Mouse (Mus musculus) heart, postnatal 0 days (tissue): ENCODE results near the gene Cic. TPM values are rescaled to one million over a fixed set of nuclear protein-coding genes. Genes with fewer than 3 reads are reported as not detected.

ENCODE experiments used
- ATAC-seq: fragments of 200-750 bp; cut with Nextera tagmentation; 2 replicates; pipeline ENCODE4 v1.8.0; 2017; ENCODE audit warnings: low read depth, moderate number of reproducible peaks, moderate library complexity; ENCODE audit not compliant: insufficient read depth
- DNase-seq: peaks from one replicate; pipeline ENCODE4 v3.0.0-alpha.2; 2016; ENCODE audit warnings: low spot score
- H3K27ac ChIP-seq: fragments of 300-500 bp; sonication (generic); 2 replicates; pipeline ENCODE4 v1.5.1; 2014; ENCODE audit warnings: low read depth, mild to moderate bottlenecking
- H3K27me3 ChIP-seq: fragments of 300-500 bp; sonication (generic); 2 replicates; pipeline ENCODE4 v1.6.1; 2014; ENCODE audit warnings: low read length, mixed read lengths; ENCODE audit not compliant: control insufficient read depth, insufficient read depth
- H3K36me3 ChIP-seq: fragments of 300-500 bp; sonication (generic); replicated peaks from 2 replicates; pipeline ENCODE4 v1.6.1; 2014; ENCODE audit warnings: low read length, mixed read lengths; ENCODE audit not compliant: control insufficient read depth, insufficient read depth
- H3K4me1 ChIP-seq: fragments of 300-500 bp; sonication (generic); 2 replicates; pipeline ENCODE4 v1.6.1; 2014; ENCODE audit warnings: antibody characterized with exemption; ENCODE audit not compliant: control insufficient read depth, insufficient read depth
- H3K4me2 ChIP-seq: fragments of 300-500 bp; sonication (generic); 2 replicates; pipeline ENCODE4 v1.6.1; 2014; ENCODE audit warnings: low read depth, mild to moderate bottlenecking, low read length, moderate library complexity
- H3K4me3 ChIP-seq: fragments of 300-500 bp; sonication (generic); 2 replicates; pipeline ENCODE4 v1.5.1; 2014; ENCODE audit warnings: low read depth, low read length
- H3K9ac ChIP-seq: fragments of 300-500 bp; sonication (generic); replicated peaks from 2 replicates; pipeline ENCODE4 v1.6.1; 2014; ENCODE audit warnings: low read depth, low read length, mixed read lengths
- H3K9me3 ChIP-seq: fragments of 300-500 bp; sonication (generic); replicated peaks from 2 replicates; pipeline ENCODE4 v1.6.1; 2016; ENCODE audit warnings: low read length; ENCODE audit not compliant: control insufficient read depth
- CTCF ChIP-seq: IDR thresholded peaks from 2 replicates; pipeline ENCODE4 v1.5.1; 2016; ENCODE audit warnings: antibody characterized with exemption, control low read depth, low read depth
- EP300 ChIP-seq: IDR thresholded peaks from 2 replicates; pipeline ENCODE4 v1.6.1; 2016; ENCODE audit warnings: antibody characterized with exemption, low read depth
- WGBS: fragments of 180-500 bp; shearing (Covaris S2); extraction: QIAGEN DNeasy Blood & Tissue Kit; methylation state at CpG from one replicate; pipeline ENCODE4 v1.1.7; 2014; 5-methylcytosine and 5-hydroxymethylcytosine counted together
- microRNA-seq: library from miRNA; unstranded; fragments of <30 nt; microRNA quantifications from one replicate; pipeline ENCODE4, GENCODE M21; 2016
- polyA plus RNA-seq: library from polyadenylated mRNA; unstranded; fragments of >200 nt; fragmentation: Nextera tagmentation; extraction: Ambion mirVana; gene quantifications from 2 replicates; pipeline ENCODE4 v1.2.1, GENCODE M21; 2015
- total RNA-seq: library from RNA; depleted of rRNA; stranded (reverse); fragments of >200 nt; gene quantifications from 2 replicates; pipeline ENCODE4 v1.2.3, GENCODE M21; 2014; ENCODE audit warnings: low replicate concordance; rRNA removed

Cic gene
- total and polyA plus RNA-seq, 2 experiments from 2014 or later = 16.9 to 63.0 TPM

DNA sequence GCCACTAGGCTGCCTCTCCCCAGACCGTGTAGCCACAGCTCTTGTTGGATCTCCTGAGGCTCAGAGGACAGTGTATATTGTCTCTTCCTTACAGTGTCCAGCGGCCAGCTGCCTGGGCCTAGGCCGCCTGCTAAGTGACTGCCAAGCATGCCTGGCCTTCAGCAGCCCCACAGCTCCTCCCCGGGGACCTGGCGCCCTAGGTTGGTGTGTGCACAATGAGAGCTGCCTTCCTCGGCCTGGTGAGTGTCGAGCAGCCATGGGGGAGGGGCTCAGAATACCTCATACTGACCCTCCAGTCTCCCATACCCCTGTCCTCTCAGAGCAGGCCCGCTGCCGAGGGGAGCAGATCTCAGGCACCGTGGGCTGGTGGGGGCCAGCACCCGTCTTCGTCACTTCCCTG is 67.0 kb downstream of the Cic start:
- no peaks in the 10 kb centered on the region for H3K27me3 ChIP-seq
- ATAC-seq (no peak), DNase-seq (no peak)
- H3K36me3 ChIP-seq = peaks cover 29% of the 10 kb centered on the region
- TF ChIP-seq EP300 (no peak), CTCF (no peak)
- H3K27ac ChIP-seq = no peak overlapping the region
- H3K4me2 ChIP-seq = no peak overlapping the region
- H3K9ac ChIP-seq = no peak overlapping the region
- no peaks in the 10 kb centered on the region for H3K4me1 ChIP-seq
- no peak overlapping the region for H3K4me3 ChIP-seq
- no peaks in the 10 kb centered on the region for H3K9me3 ChIP-seq
- 70% methylated on average over 12 of the region's 12 CpGs for WGBS

DNA sequence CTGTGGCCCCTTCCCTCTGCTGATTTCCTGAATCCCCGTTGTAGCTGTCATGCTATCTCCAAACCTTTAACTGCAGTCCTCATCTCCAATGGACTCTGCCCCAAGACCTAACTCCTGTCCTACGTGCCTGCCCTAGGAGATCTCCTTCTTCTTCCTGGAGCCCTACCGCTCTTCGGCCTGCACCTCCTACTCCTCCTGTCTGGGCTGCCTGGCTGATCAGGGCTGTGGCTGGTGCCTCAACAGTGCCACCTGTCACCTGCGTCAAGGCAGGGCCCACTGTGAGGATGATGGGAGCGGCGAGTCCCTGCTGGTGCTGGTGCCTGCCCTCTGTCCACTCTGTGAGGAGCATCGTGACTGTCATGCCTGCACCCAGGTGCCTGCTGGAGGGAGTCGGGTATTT is 71.8 kb downstream of the Cic start:
- TF ChIP-seq CTCF = no peak
- TF ChIP-seq EP300 = no peak
- H3K36me3 ChIP-seq = peaks cover 27% of the 10 kb centered on the region

DNA sequence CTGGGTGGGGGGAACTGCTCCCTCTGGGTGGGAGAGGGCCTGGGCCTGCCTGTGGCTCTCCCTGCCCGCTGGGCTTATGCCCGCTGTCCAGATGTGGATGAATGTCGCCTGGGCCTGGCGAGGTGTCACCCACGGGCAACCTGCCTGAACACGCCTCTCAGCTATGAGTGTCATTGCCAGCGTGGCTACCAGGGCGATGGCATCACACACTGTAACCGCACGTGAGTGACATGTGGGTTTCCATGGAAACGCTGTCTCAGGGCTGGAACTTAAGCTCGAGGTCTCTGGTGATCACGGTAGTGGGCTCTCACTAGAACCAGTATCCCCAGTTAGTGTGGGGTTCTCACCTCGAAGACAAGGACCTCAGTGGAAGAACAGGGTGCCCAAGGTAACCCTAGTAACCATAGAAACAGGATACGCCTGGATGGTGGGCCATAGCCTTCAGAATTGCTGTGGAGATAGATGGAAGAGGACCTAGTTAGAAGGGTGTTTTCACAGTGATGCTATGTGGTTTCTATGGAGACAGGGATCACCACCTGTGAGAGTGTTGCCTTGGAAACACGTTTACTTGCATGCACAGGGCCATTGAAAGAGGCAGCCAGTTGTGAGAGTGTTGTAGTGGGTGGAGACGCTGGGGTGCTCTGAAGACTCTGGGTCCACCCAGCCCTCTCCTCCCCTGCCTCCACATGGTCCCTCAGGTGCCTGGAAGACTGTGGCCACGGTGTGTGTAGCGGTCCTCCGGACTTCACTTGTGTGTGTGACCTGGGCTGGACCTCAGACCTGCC is 73.7 kb downstream of the Cic start:
- Histone ChIP-seq H3K9ac (no peak overlapping the region), H3K4me3 (no peak overlapping the region), H3K4me1 (no peaks in the 10 kb centered on the region), H3K27me3 (no peaks in the 10 kb centered on the region), H3K4me2 (no peak overlapping the region), H3K27ac (no peak overlapping the region), H3K36me3 (peaks cover 19% of the 10 kb centered on the region), H3K9me3 (no peaks in the 10 kb centered on the region)
- ATAC-seq (no peak), DNase-seq (no peak)
- WGBS = 85% methylated on average over 20 of the region's 20 CpGs
- TF ChIP-seq CTCF = no peak
- no peak for TF ChIP-seq EP300

More for the DNA sequence above, 71.8 kb downstream of the Cic start:
- Histone ChIP-seq H3K4me3 (no peak overlapping the region), H3K4me2 (no peak overlapping the region), H3K9me3 (no peaks in the 10 kb centered on the region), H3K27me3 (no peaks in the 10 kb centered on the region), H3K9ac (no peak overlapping the region), H3K27ac (no peak overlapping the region), H3K4me1 (no peaks in the 10 kb centered on the region)
- WGBS = 85% methylated on average over 9 of the region's 9 CpGs
- DNase-seq (no peak), ATAC-seq (no peak)

Small RNA genes lying within 50 kb of the gene (microRNA-seq; reads per million reads assigned to microRNA genes)
- gene Mir7048 = not detected

Other genes with a start within 250 kb of the Cic start
- 16.2 and 21.5 TPM in 2 replicates for gene Grik5, start 195.4 kb upstream of the Cic start, total RNA-seq
- 1.5 and 1.6 TPM in 2 replicates for gene Grik5, start 195.4 kb upstream of the Cic start, polyA plus RNA-seq
- gene Zfp574, start 195.1 kb upstream of the Cic start, total RNA-seq = 9.8 and 12.0 TPM in 2 replicates
- gene Zfp574, start 195.1 kb upstream of the Cic start, polyA plus RNA-seq = 11.2 and 11.6 TPM in 2 replicates
- under 0.01 and 0.15 TPM in 2 replicates for gene Pou2f2, start 88.0 kb upstream of the Cic start, total RNA-seq
- 0.25 and 0.26 TPM in 2 replicates for gene Pou2f2, start 88.0 kb upstream of the Cic start, polyA plus RNA-seq
- 20.5 and 33.8 TPM in 2 replicates for gene Dedd2, start 47.1 kb upstream of the Cic start, total RNA-seq
- gene Dedd2, start 47.1 kb upstream of the Cic start, polyA plus RNA-seq = 9.5 and 11.0 TPM in 2 replicates
- gene Zfp526, start 46.3 kb upstream of the Cic start, total RNA-seq = 6.6 and 6.8 TPM in 2 replicates
- 1.2 and 1.4 TPM in 2 replicates for gene Zfp526, start 46.3 kb upstream of the Cic start, polyA plus RNA-seq
- 62.1 and 64.7 TPM in 2 replicates for gene Gsk3a, start 29.9 kb upstream of the Cic start, total RNA-seq
- 5.3 and 5.9 TPM in 2 replicates for gene Gsk3a, start 29.9 kb upstream of the Cic start, polyA plus RNA-seq
- 41.4 and 66.8 TPM in 2 replicates for gene Erf, start 16.9 kb upstream of the Cic start, total RNA-seq
- 6.5 and 7.0 TPM in 2 replicates for gene Erf, start 16.9 kb upstream of the Cic start, polyA plus RNA-seq
- 83.9 and 161 TPM in 2 replicates for gene Pafah1b3, start 30.3 kb downstream of the Cic start, total RNA-seq
- gene Pafah1b3, start 30.3 kb downstream of the Cic start, polyA plus RNA-seq = 57.3 and 61.5 TPM in 2 replicates
- gene Prr19, start 33.7 kb downstream of the Cic start, total RNA-seq = not detected in 2 replicates
- gene Prr19, start 33.7 kb downstream of the Cic start, polyA plus RNA-seq = not detected in 2 replicates
- gene Tmem145, start 38.4 kb downstream of the Cic start, total RNA-seq = not detected in 2 replicates
- not detected in 2 replicates for gene Tmem145, start 38.4 kb downstream of the Cic start, polyA plus RNA-seq
- 17.7 and 22.5 TPM in 2 replicates for gene Megf8, start 49.5 kb downstream of the Cic start, total RNA-seq
- gene Megf8, start 49.5 kb downstream of the Cic start, polyA plus RNA-seq = 4.3 and 4.4 TPM in 2 replicates
- not detected in 2 replicates for gene Cnfn, start 102.0 kb downstream of the Cic start, total RNA-seq
- not detected in 2 replicates for gene Cnfn, start 102.0 kb downstream of the Cic start, polyA plus RNA-seq
- 23.5 and 31.1 TPM in 2 replicates for gene Lipe, start 131.0 kb downstream of the Cic start, total RNA-seq
- gene Lipe, start 131.0 kb downstream of the Cic start, polyA plus RNA-seq = 19.3 and 21.5 TPM in 2 replicates
- gene Cxcl17, start 145.2 kb downstream of the Cic start, total RNA-seq = not detected in 2 replicates
- 0.42 and 1.1 TPM in 2 replicates for gene Cxcl17, start 145.2 kb downstream of the Cic start, polyA plus RNA-seq
- 4.9 and 12.8 TPM in 2 replicates for gene Ceacam1, start 209.9 kb downstream of the Cic start, total RNA-seq
- gene Ceacam1, start 209.9 kb downstream of the Cic start, polyA plus RNA-seq = 4.7 and 5.5 TPM in 2 replicates